Mouse (Mus musculus): ENCODE results near the gene Pde3a. TPM values are rescaled to one million over a fixed set of nuclear protein-coding genes. Genes with fewer than 3 reads are reported as not detected.

Pde3a gene
- polyA plus RNA-seq, 1 experiment, result not detected

DNA sequence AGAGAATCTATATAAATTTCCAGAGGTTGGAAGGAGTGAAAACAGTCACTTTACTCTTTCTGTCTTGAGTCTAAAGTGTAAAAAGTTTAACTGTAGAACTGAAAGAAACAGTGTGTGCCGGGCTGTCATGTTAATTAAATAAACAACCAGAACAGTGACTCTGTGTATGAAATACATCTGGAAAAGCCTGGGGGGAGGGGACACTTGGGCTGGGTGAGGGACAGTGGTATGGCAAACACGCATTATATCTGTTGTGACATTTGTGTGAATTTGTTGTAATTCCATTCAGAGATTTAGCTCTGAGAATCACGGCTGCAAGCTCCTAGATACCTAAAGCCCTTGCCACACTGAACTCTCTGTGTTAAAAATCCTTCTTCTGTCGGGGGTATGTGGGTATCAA, 5.9 kb downstream of the Pde3a start:
- TF ChIP-seq POLR2A (IDR thresholded peaks at IDR 0.05; ENCODE audit: insufficient read length, low read depth), result no peak
- no peak for TF ChIP-seq MYOG (IDR thresholded peaks at IDR 0.05; ENCODE audit: control insufficient read depth in 1 of 3, insufficient read depth in 1 of 3, insufficient read length in 2 of 3, low read depth in 2 of 3)
- TF ChIP-seq E2F4 (IDR thresholded peaks at IDR 0.05; ENCODE audit: insufficient read depth), result no peak
- TF ChIP-seq TCF12 (IDR thresholded peaks at IDR 0.05; ENCODE audit: insufficient read depth, poor library complexity, severe bottlenecking), result no peak
- TF ChIP-seq POLR2AphosphoS2 (IDR thresholded peaks at IDR 0.05; ENCODE audit: insufficient read length, low read depth), result no peak
- TF ChIP-seq CEBPB (IDR thresholded peaks at IDR 0.05; ENCODE audit: insufficient read depth, poor library complexity, severe bottlenecking), result no peak
- no peak for TF ChIP-seq REST (IDR thresholded peaks at IDR 0.05; ENCODE audit: insufficient read depth, insufficient read length)
- no peak for TF ChIP-seq TCF3 (IDR thresholded peaks at IDR 0.05; ENCODE audit: insufficient read length, low read depth)
- TF ChIP-seq SRF (IDR thresholded peaks at IDR 0.05; ENCODE audit: control insufficient read depth, insufficient read length, low read depth), result no peak
- TF ChIP-seq MAX (IDR thresholded peaks at IDR 0.05; ENCODE audit: low read depth), result no peak
- no peak for TF ChIP-seq MYOD1 (IDR thresholded peaks at IDR 0.05; ENCODE audit: control insufficient read depth in 1 of 3, insufficient read length in 2 of 3, low read depth in 2 of 3)
- no peak for TF ChIP-seq USF1 (IDR thresholded peaks at IDR 0.05; ENCODE audit: low read depth)
- H3K4me2 ChIP-seq (ENCODE audit: low read depth), result no peak overlapping the region

DNA sequence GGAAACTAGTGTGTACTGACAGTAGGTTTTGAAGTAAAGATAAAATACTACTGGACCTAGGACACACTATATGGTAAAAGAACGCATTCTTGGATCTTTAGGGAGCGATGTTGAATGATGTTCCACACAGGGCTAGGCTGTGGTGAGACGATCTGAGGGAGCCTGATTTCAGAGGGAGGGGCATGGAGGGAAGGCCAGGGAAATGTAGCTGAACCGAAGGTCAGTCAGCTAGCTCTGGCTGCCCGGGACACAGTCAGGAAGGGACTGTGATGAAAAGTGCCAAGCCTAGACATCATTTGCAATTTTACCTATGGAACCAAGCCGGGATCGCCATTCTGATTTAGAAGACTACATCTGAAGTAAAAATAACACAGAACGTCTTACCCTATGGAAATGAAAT, 7.8 kb downstream of the Pde3a start:
- TF ChIP-seq TCF12 (IDR thresholded peaks at IDR 0.05; ENCODE audit: insufficient read depth, poor library complexity, severe bottlenecking), result no peak
- TF ChIP-seq POLR2AphosphoS2 (IDR thresholded peaks at IDR 0.05; ENCODE audit: insufficient read length, low read depth), result no peak
- no peak for TF ChIP-seq USF1 (IDR thresholded peaks at IDR 0.05; ENCODE audit: low read depth)
- TF ChIP-seq TCF3 (IDR thresholded peaks at IDR 0.05; ENCODE audit: insufficient read length, low read depth), result no peak
- TF ChIP-seq MYOD1 (IDR thresholded peaks at IDR 0.05; ENCODE audit: control insufficient read depth in 1 of 3, insufficient read length in 2 of 3, low read depth in 2 of 3), result no peak
- no peak for TF ChIP-seq E2F4 (IDR thresholded peaks at IDR 0.05; ENCODE audit: insufficient read depth)
- no peak for TF ChIP-seq MAX (IDR thresholded peaks at IDR 0.05; ENCODE audit: low read depth)
- no peak for TF ChIP-seq POLR2A (IDR thresholded peaks at IDR 0.05; ENCODE audit: insufficient read length, low read depth)
- Histone ChIP-seq H3K36me3 (ENCODE audit: control insufficient read depth, insufficient read depth) (no peaks in the 10 kb centered on the region), H3K4me3 (no peak overlapping the region), H3K4me2 (ENCODE audit: low read depth) (no peak overlapping the region), H3ac (ENCODE audit: control insufficient read depth, insufficient read length) (no peak overlapping the region), H3K79me2 (ENCODE audit: control insufficient read depth, insufficient read depth) (no peaks in the 10 kb centered on the region), H3K27me3 (ENCODE audit: control insufficient read depth, insufficient read depth, insufficient read length) (no peaks in the 10 kb centered on the region)

More for the DNA sequence above, 5.9 kb downstream of the Pde3a start:
- no peak overlapping the region for H3K4me3 ChIP-seq
- no peaks in the 10 kb centered on the region for H3K36me3 ChIP-seq (ENCODE audit: control insufficient read depth, insufficient read depth)
- H3K79me2 ChIP-seq (ENCODE audit: control insufficient read depth, insufficient read depth), result no peaks in the 10 kb centered on the region
- H3K27me3 ChIP-seq (ENCODE audit: control insufficient read depth, insufficient read depth, insufficient read length), result no peaks in the 10 kb centered on the region
- H3ac ChIP-seq (ENCODE audit: control insufficient read depth, insufficient read length), result no peak overlapping the region

DNA sequence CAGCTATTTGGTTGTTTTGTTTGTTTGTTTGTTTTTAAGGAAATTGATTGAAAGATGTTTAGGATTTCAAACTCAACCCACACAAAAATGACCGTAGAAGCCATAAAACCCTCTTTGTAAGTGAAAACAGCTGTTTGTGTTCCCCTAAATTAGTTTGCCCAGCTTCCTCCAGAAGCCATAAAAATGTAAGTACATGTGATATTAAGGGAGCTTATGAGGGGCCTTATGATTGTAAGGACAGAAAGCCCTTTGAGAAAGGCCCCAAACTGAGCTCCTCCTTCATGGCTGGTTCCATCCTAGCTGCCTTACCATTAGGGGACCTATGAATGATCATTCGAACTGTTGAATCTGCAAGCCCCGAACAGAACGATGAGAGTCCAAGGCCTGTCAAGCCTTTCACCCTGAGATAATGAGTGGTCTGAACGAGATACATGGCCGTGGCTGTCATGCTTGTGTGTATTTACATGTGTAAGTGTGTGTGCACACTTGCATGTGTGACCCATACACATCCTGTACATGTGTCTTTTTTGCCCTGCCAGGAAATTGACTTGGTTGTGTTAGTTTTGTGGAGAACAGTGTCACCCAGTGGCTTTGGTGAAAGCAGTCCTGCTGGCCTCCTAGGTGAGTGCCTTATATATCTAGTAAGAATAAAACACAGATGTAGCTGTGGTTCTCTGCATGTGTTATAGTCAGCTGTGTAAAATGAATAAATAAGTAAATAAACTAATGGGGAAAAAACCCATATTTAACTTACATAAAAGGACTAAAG, 8.5 kb downstream of the Pde3a start:
- Histone ChIP-seq H3K79me2 (ENCODE audit: control insufficient read depth, insufficient read depth) (no peaks in the 10 kb centered on the region), H3K4me2 (ENCODE audit: low read depth) (no peak overlapping the region), H3K27me3 (ENCODE audit: control insufficient read depth, insufficient read depth, insufficient read length) (no peaks in the 10 kb centered on the region), H3K4me3 (no peak overlapping the region), H3K36me3 (ENCODE audit: control insufficient read depth, insufficient read depth) (no peaks in the 10 kb centered on the region), H3ac (ENCODE audit: control insufficient read depth, insufficient read length) (no peak overlapping the region)
- TF ChIP-seq E2F4 (IDR thresholded peaks at IDR 0.05; ENCODE audit: insufficient read depth) (no peak), USF1 (IDR thresholded peaks at IDR 0.05; ENCODE audit: low read depth) (no peak), MYOD1 (IDR thresholded peaks at IDR 0.05; ENCODE audit: control insufficient read depth in 1 of 3, insufficient read length in 2 of 3, low read depth in 2 of 3) (no peak), TCF12 (IDR thresholded peaks at IDR 0.05; ENCODE audit: insufficient read depth, poor library complexity, severe bottlenecking) (no peak), TCF3 (IDR thresholded peaks at IDR 0.05; ENCODE audit: insufficient read length, low read depth) (no peak), MYOG (IDR thresholded peaks at IDR 0.05; ENCODE audit: control insufficient read depth in 1 of 3, insufficient read depth in 1 of 3, insufficient read length in 2 of 3, low read depth in 2 of 3) (no peak), MAX (IDR thresholded peaks at IDR 0.05; ENCODE audit: low read depth) (no peak), CEBPB (IDR thresholded peaks at IDR 0.05; ENCODE audit: insufficient read depth, poor library complexity, severe bottlenecking) (no peak), POLR2A (IDR thresholded peaks at IDR 0.05; ENCODE audit: insufficient read length, low read depth) (no peak), REST (IDR thresholded peaks at IDR 0.05; ENCODE audit: insufficient read depth, insufficient read length) (no peak), POLR2AphosphoS2 (IDR thresholded peaks at IDR 0.05; ENCODE audit: insufficient read length, low read depth) (no peak), SRF (IDR thresholded peaks at IDR 0.05; ENCODE audit: control insufficient read depth, insufficient read length, low read depth) (no peak)

DNA sequence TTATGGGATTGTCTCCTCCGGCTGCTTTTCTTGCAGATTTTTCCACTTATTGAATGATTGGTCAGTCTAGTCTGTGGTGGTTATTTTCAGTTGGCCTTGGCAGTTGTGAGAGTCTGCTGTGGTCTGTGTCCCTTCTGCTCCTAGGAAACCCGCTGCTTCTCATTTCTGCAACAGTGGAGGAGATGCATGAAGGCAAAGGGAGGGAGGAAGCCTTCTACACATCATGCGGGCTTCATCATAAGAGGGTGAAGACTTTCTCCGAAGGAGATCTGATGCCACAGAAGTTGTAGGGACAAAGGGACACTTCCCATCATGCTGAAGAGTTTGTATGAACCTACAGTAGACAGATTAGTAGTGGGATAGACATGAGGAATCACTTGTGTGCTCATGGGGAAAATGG, 16.2 kb downstream of the Pde3a start:
- H3K4me3 ChIP-seq, result no peak overlapping the region
- no peak overlapping the region for H3K4me2 ChIP-seq (ENCODE audit: low read depth)
- H3K27me3 ChIP-seq (ENCODE audit: control insufficient read depth, insufficient read depth, insufficient read length), result no peaks in the 10 kb centered on the region
- H3K79me2 ChIP-seq (ENCODE audit: control insufficient read depth, insufficient read depth), result no peaks in the 10 kb centered on the region
- TF ChIP-seq CEBPB (IDR thresholded peaks at IDR 0.05; ENCODE audit: insufficient read depth, poor library complexity, severe bottlenecking), result no peak
- no peak for TF ChIP-seq TCF12 (IDR thresholded peaks at IDR 0.05; ENCODE audit: insufficient read depth, poor library complexity, severe bottlenecking)
- TF ChIP-seq USF1 (IDR thresholded peaks at IDR 0.05; ENCODE audit: low read depth), result no peak
- TF ChIP-seq E2F4 (IDR thresholded peaks at IDR 0.05; ENCODE audit: insufficient read depth), result no peak
- no peak for TF ChIP-seq TCF3 (IDR thresholded peaks at IDR 0.05; ENCODE audit: insufficient read length, low read depth)
- TF ChIP-seq POLR2AphosphoS2 (IDR thresholded peaks at IDR 0.05; ENCODE audit: insufficient read length, low read depth), result no peak
- TF ChIP-seq MAX (IDR thresholded peaks at IDR 0.05; ENCODE audit: low read depth), result no peak
- no peak for TF ChIP-seq MYOD1 (IDR thresholded peaks at IDR 0.05; ENCODE audit: control insufficient read depth in 1 of 3, insufficient read length in 2 of 3, low read depth in 2 of 3)
- TF ChIP-seq MYOG (IDR thresholded peaks at IDR 0.05; ENCODE audit: control insufficient read depth in 1 of 3, insufficient read depth in 1 of 3, insufficient read length in 2 of 3, low read depth in 2 of 3), result no peak
- TF ChIP-seq SRF (IDR thresholded peaks at IDR 0.05; ENCODE audit: control insufficient read depth, insufficient read length, low read depth), result no peak
- TF ChIP-seq REST (IDR thresholded peaks at IDR 0.05; ENCODE audit: insufficient read depth, insufficient read length), result no peak
- no peak for TF ChIP-seq POLR2A (IDR thresholded peaks at IDR 0.05; ENCODE audit: insufficient read length, low read depth)
- no peaks in the 10 kb centered on the region for H3K36me3 ChIP-seq (ENCODE audit: control insufficient read depth, insufficient read depth)
- no peak overlapping the region for H3ac ChIP-seq (ENCODE audit: control insufficient read depth, insufficient read length)

All from myocyte (in vitro differentiated cells).